Comparison of ENCODE assay signal across 8 mouse cellular contexts in genomic region chr10:95513768-95514556, GRCm38 (mm10). TPM values are rescaled to one million over a fixed set of nuclear protein-coding genes. Genes with fewer than 3 reads are reported as not detected.
DNase-seq lines count a peak whose midpoint lies in the region; ATAC-seq lines count a peak whose summit lies in the region.

No protein-coding gene starts in this region.

- peak; percentile 23 for DNase-seq in layer of hippocampus, adult 11-12 months (ENCODE audit: low spot score)
- DNase-seq in layer of hippocampus, postnatal 36 days = no peak
- DNase-seq in Muller cell, postnatal 12 days (ENCODE audit: inconsistent ontology term) = peak; percentile 29
- peak; percentile 31 for DNase-seq in embryonic facial prominence, embryonic 11.5 days (ENCODE audit: low spot score)
- DNase-seq in kidney, postnatal 10 days = peak; percentile 13
- DNase-seq in adrenal gland, adult 8-10 months = no peak
- no peak for DNase-seq in spleen, postnatal 14 days (ENCODE audit: low spot score in 2 of 2)

- H3K9ac ChIP-seq in embryonic facial prominence, embryonic 11.5 days (replicated peaks; ENCODE audit: low read length) = peak overlapping the region; percentile 97
- H3K9ac ChIP-seq in neural tube, embryonic 13.5 days = peak overlapping the region; percentile 99

- no peaks in the 10 kb centered on the region for H3K4me1 ChIP-seq in embryonic facial prominence, embryonic 11.5 days (ENCODE audit: control insufficient read depth, insufficient read depth, low read length)
- peaks cover 29% of the 10 kb centered on the region for H3K4me1 ChIP-seq in neural tube, embryonic 13.5 days (replicated peaks)

- no peaks in the 10 kb centered on the region for H3K27me3 ChIP-seq in embryonic facial prominence, embryonic 11.5 days (ENCODE audit: control insufficient read depth, insufficient read depth, low read length)
- no peaks in the 10 kb centered on the region for H3K27me3 ChIP-seq in neural tube, embryonic 13.5 days

- 0 out of 2 replicates have a peak, but pooled peaks have one; percentile 16 for ATAC-seq in embryonic facial prominence, embryonic 11.5 days (replicated peaks; ENCODE audit: insufficient number of reproducible peaks, low FRiP score, low TSS enrichment, low read depth)
- peak; percentile 24 for ATAC-seq in neural tube, embryonic 13.5 days (ENCODE audit: low read depth)

- peak overlapping the region; percentile 100 for H3K4me3 ChIP-seq in embryonic facial prominence, embryonic 11.5 days (ENCODE audit: low read depth, low read length)
- H3K4me3 ChIP-seq in neural tube, embryonic 13.5 days = peak overlapping the region; percentile 99

- peak overlapping the region; percentile 97 for H3K27ac ChIP-seq in embryonic facial prominence, embryonic 11.5 days (replicated peaks; ENCODE audit: low read depth, low read length)
- peak overlapping the region; percentile 98 for H3K27ac ChIP-seq in neural tube, embryonic 13.5 days (replicated peaks)

- H3K4me2 ChIP-seq in embryonic facial prominence, embryonic 11.5 days (ENCODE audit: low read depth, low read length) = peak overlapping the region; percentile 51
- H3K4me2 ChIP-seq in neural tube, embryonic 13.5 days = peak overlapping the region; percentile 84

- no peaks in the 10 kb centered on the region for H3K36me3 ChIP-seq in embryonic facial prominence, embryonic 11.5 days (replicated peaks; ENCODE audit: control insufficient read depth, insufficient read depth, low read depth, low read length)
- no peaks in the 10 kb centered on the region for H3K36me3 ChIP-seq in neural tube, embryonic 13.5 days

- 35% methylated on average over 15 of the region's 15 CpGs for WGBS in embryonic facial prominence, embryonic 11.5 days
- WGBS in neural tube, embryonic 13.5 days = 31% methylated on average over 15 of the region's 15 CpGs

- no peaks in the 10 kb centered on the region for H3K9me3 ChIP-seq in embryonic facial prominence, embryonic 11.5 days (replicated peaks; ENCODE audit: control insufficient read depth, low read length)
- H3K9me3 ChIP-seq in neural tube, embryonic 13.5 days = no peaks in the 10 kb centered on the region

RNA-seq across cellular contexts. Expression of gene Ube2n, which starts 1.0 kb away (rescaled TPM):
- 100 to 1,000 TPM; 192 to 202 TPM for total RNA-seq in layer of hippocampus, postnatal 36 days (2021)
- polyA plus RNA-seq in embryonic facial prominence, embryonic 11.5 days (2014; fragmentation: Nextera tagmentation; extraction: Ambion mirVana) = 448 and 468 TPM in 2 replicates
- 408 TPM in 2 replicates for polyA plus RNA-seq in neural tube, embryonic 13.5 days (2015; fragmentation: Nextera tagmentation; extraction: Ambion mirVana)
- 100 to 1,000 TPM; 129 to 155 (median 138) TPM for total RNA-seq in adrenal gland, adult 8-10 months (2022)

RNA-seq across cellular contexts. Expression of gene Mrpl42, which starts 12.2 kb away (rescaled TPM):
- 10 to 100 TPM; 71.7 to 76.5 TPM for total RNA-seq in layer of hippocampus, postnatal 36 days (2021)
- polyA plus RNA-seq in embryonic facial prominence, embryonic 11.5 days (2014; fragmentation: Nextera tagmentation; extraction: Ambion mirVana) = 340 and 341 TPM in 2 replicates
- 275 and 291 TPM in 2 replicates for polyA plus RNA-seq in neural tube, embryonic 13.5 days (2015; fragmentation: Nextera tagmentation; extraction: Ambion mirVana)
- 10 to 100 TPM; 80.4 to 93.6 (median 88.5) TPM for total RNA-seq in adrenal gland, adult 8-10 months (2022)

RNA-seq across cellular contexts. Expression of gene Nudt4, which starts 50.0 kb away (rescaled TPM):
- 10 to 100 TPM; 73.9 to 74.5 TPM for total RNA-seq in layer of hippocampus, postnatal 36 days (2021)
- 132 and 142 TPM in 2 replicates for polyA plus RNA-seq in embryonic facial prominence, embryonic 11.5 days (2014; fragmentation: Nextera tagmentation; extraction: Ambion mirVana)
- 94.1 and 101 TPM in 2 replicates for polyA plus RNA-seq in neural tube, embryonic 13.5 days (2015; fragmentation: Nextera tagmentation; extraction: Ambion mirVana)
- 100 to 1,000 TPM in 3 of 4 experiments, 10 to 100 TPM in 1; 94.5 to 230 (median 162) TPM for total RNA-seq in adrenal gland, adult 8-10 months (2022)

Comparison
In these comparisons a context has a peak if more than half of its experiments do, and no peak if none do; other contexts are left out.
1. DNase-seq: peak in layer of hippocampus, adult 11-12 months (single experiment), Muller cell, postnatal 12 days (single experiment), embryonic facial prominence, embryonic 11.5 days (single experiment) and kidney, postnatal 10 days (single experiment); none in layer of hippocampus, postnatal 36 days (0 of 2), adrenal gland, adult 8-10 months (single experiment) and spleen, postnatal 14 days (0 of 2).